Mouse (Mus musculus) brain, embryonic 14.5 days (tissue): ENCODE measurements around the gene Fam155a.

ENCODE experiments used
- CTCF ChIP-seq: fragments of 200-500 bp; IDR thresholded peaks from 2 replicates; pipeline ENCODE4 v1.5.1; 2012; ENCODE audit warnings: inconsistent platforms, mild to moderate bottlenecking, moderate library complexity, borderline replicate concordance; ENCODE audit not compliant: insufficient read depth, insufficient read length; ENCODE audit errors: extremely low read depth
- POLR2A ChIP-seq: fragments of 200-500 bp; IDR thresholded peaks from 2 replicates; pipeline ENCODE4 v1.6.1; 2012; ENCODE audit warnings: mild to moderate bottlenecking, inconsistent platforms, borderline replicate concordance; ENCODE audit not compliant: poor library complexity, insufficient read depth, insufficient read length, severe bottlenecking; ENCODE audit errors: extremely low read depth

GRCm38 (mm10) chr8:9159322-9159721, 611.6 kb downstream of the Fam155a start:
- TF ChIP-seq CTCF (no peak), POLR2A (no peak)
